Mouse (Mus musculus) testis, adult 2 months (tissue): ENCODE measurements around the gene Cnot4. TPM values are rescaled to one million over a fixed set of nuclear protein-coding genes. Genes with fewer than 3 reads are reported as not detected.

Experiments used
- H3K27ac ChIP-seq: fragments of 200-500 bp; 2 replicates; pipeline ENCODE4 v1.5.1; 2012; ENCODE audit warnings: low read depth, low read length; ENCODE audit not compliant: control insufficient read depth, insufficient read depth
- H3K27me3 ChIP-seq: fragments of 200-500 bp; 2 replicates; pipeline ENCODE4 v1.6.1; 2012; ENCODE audit warnings: mild to moderate bottlenecking, low read length, moderate library complexity; ENCODE audit not compliant: control insufficient read depth, insufficient read depth
- H3K36me3 ChIP-seq: fragments of 200-500 bp; 2 replicates; pipeline ENCODE4 v1.6.1; 2012; ENCODE audit warnings: mild to moderate bottlenecking, low read length; ENCODE audit not compliant: control insufficient read depth, insufficient read depth
- H3K4me1 ChIP-seq: fragments of 200-500 bp; 2 replicates; pipeline ENCODE4 v1.6.1; 2012; ENCODE audit warnings: low read length; ENCODE audit not compliant: control insufficient read depth, insufficient read depth
- H3K4me3 ChIP-seq: fragments of 200-500 bp; 2 replicates; pipeline ENCODE4 v1.5.1; 2012; ENCODE audit warnings: low read depth, mild to moderate bottlenecking, low read length, moderate library complexity, mixed read lengths; ENCODE audit not compliant: control insufficient read depth
- CTCF ChIP-seq: fragments of 200-500 bp; IDR thresholded peaks from 2 replicates; pipeline ENCODE4 v1.5.1; 2012; ENCODE audit warnings: low read depth, mild to moderate bottlenecking, inconsistent platforms, low read length, moderate library complexity; ENCODE audit not compliant: control insufficient read depth, insufficient read depth, insufficient replicate concordance
- POLR2A ChIP-seq: fragments of 200-500 bp; IDR thresholded peaks from 2 replicates; pipeline ENCODE4 v1.6.1; 2012; ENCODE audit warnings: low read depth, mild to moderate bottlenecking, inconsistent platforms, low read length, moderate library complexity; ENCODE audit not compliant: control insufficient read depth
- polyA plus RNA-seq: library from polyadenylated mRNA; depleted of rRNA; stranded (reverse); fragments of >200 nt; gene quantifications from 2 replicates; pipeline ENCODE4 v1.2.3, GENCODE M21; 2012

The Cnot4 gene
- polyA plus RNA-seq, 1 experiment = 60.8 TPM

GRCm38 (mm10) chr6:35033341-35033740 lies 100.2 kb downstream of the Cnot4 start:
- TF ChIP-seq CTCF (no peak), POLR2A (no peak)

GRCm38 (mm10) chr6:35032704-35033103 lies 100.8 kb downstream of the Cnot4 start:
- TF ChIP-seq CTCF (no peak), POLR2A (no peak)

More at GRCm38 (mm10) chr6:35033341-35033740, 100.2 kb downstream of the Cnot4 start:
- Histone ChIP-seq H3K27ac (no peak overlapping the region), H3K4me3 (no peak overlapping the region), H3K4me1 (no peaks in the 10 kb centered on the region), H3K27me3 (no peaks in the 10 kb centered on the region), H3K36me3 (no peaks in the 10 kb centered on the region)

DNA sequence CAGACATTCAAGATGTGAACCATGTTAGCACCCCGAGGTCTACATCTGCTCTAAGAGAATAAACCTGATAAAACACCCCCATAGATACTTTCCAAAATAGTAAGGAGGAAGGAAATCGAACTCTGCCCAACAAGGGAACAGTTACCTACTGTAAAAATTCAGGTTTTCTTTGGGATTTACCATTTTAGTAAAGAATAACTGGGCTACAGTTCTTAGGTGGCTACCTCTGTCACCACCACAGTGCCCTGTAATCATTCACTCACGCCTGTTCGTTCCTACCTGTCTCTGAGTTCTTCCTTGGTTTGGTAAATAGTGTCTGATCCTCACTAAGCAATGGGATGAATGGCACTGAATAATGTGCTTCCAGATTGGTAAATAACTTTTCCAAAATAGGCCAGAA lies 102.7 kb downstream of the Cnot4 start:
- Histone ChIP-seq H3K36me3 (no peaks in the 10 kb centered on the region), H3K27ac (no peak overlapping the region), H3K4me3 (no peak overlapping the region), H3K27me3 (no peaks in the 10 kb centered on the region), H3K4me1 (no peaks in the 10 kb centered on the region)
- TF ChIP-seq POLR2A = no peak
- no peak for TF ChIP-seq CTCF

More at GRCm38 (mm10) chr6:35032704-35033103, 100.8 kb downstream of the Cnot4 start:
- H3K36me3 ChIP-seq = no peaks in the 10 kb centered on the region
- no peak overlapping the region for H3K4me3 ChIP-seq
- H3K4me1 ChIP-seq = no peaks in the 10 kb centered on the region
- H3K27ac ChIP-seq = no peak overlapping the region
- H3K27me3 ChIP-seq = no peaks in the 10 kb centered on the region

DNA sequence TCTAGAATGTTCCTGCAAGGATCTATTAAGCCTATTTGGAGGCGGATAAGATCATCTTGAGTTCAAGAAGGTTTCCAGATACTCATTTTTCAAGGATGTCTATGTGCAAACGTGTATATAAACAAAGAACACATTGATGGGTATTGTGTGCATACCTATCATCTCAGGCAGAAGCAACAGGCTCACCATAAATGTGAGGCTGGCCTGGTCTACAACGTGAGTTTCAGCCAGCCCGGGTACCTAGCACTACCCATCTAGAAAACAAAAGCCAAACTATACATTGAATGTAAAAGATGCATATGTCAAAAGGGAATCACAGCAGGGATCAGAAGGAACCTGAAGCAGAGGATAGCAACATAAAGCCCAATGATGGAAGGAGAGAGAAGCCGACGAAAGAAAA lies 103.3 kb downstream of the Cnot4 start:
- TF ChIP-seq CTCF (no peak), POLR2A (no peak)
- Histone ChIP-seq H3K4me1 (no peaks in the 10 kb centered on the region), H3K36me3 (no peaks in the 10 kb centered on the region), H3K27ac (no peak overlapping the region), H3K4me3 (no peak overlapping the region), H3K27me3 (no peaks in the 10 kb centered on the region)

- no peak overlapping the region for H3K4me3 ChIP-seq
- H3K27me3 ChIP-seq = no peaks in the 10 kb centered on the region
- no peaks in the 10 kb centered on the region; the same call in 1 of the 2 replicates for H3K36me3 ChIP-seq
- TF ChIP-seq POLR2A (no peak), CTCF (no peak)
- H3K4me1 ChIP-seq = peaks cover 6% of the 10 kb centered on the region
- no peak overlapping the region for H3K27ac ChIP-seq
Measured at GRCm38 (mm10) chr6:35028023-35028422, 105.5 kb downstream of the Cnot4 start.

DNA sequence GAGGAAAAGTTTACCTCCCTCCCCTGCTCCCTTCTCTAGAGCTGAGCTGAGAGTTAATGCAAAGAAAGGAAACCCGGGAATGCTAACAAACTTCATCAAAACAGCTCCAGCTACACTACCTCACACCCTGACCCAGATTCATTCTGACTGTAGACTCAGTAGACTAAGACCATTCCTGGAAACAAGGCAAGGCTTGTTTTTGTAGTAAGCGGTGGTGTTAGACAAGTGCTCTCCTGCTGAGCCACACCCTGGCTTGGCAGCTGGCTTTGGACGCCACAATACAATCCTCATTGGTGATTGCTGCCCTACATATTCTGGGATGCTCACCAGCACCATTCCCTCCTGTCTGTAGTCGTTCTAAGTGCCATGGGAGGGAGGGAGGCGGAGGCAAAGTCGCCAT lies 106.3 kb downstream of the Cnot4 start:
- no peak for TF ChIP-seq POLR2A
- no peak for TF ChIP-seq CTCF
- Histone ChIP-seq H3K27me3 (no peaks in the 10 kb centered on the region), H3K4me3 (no peak overlapping the region), H3K4me1 (peaks cover 6% of the 10 kb centered on the region), H3K27ac (no peak overlapping the region), H3K36me3 (no peaks in the 10 kb centered on the region; the same call in 1 of the 2 replicates)

DNA sequence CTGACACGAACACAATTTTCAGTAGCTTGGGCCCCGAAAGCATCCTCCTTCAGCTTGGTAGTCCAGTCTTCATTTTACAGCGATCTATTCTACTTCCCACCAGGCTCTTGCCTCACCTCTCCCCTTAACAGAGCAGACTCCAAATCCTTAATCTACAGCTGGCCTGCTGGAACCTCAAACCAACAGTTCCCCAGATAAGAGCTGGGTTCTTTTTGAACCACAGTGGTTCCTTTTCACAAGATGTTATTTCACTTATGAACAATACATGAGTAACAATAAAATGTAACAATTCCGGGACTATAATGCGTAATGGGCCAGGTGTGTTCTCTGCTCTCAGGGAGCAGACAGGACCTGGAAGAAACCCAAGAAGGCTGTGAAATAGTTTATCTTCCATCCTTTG lies 116.9 kb downstream of the Cnot4 start:
- no peaks in the 10 kb centered on the region for H3K36me3 ChIP-seq
- H3K27ac ChIP-seq = no peak overlapping the region
- H3K4me3 ChIP-seq = no peak overlapping the region
- TF ChIP-seq CTCF = no peak
- H3K27me3 ChIP-seq = no peaks in the 10 kb centered on the region
- no peaks in the 10 kb centered on the region for H3K4me1 ChIP-seq

DNA sequence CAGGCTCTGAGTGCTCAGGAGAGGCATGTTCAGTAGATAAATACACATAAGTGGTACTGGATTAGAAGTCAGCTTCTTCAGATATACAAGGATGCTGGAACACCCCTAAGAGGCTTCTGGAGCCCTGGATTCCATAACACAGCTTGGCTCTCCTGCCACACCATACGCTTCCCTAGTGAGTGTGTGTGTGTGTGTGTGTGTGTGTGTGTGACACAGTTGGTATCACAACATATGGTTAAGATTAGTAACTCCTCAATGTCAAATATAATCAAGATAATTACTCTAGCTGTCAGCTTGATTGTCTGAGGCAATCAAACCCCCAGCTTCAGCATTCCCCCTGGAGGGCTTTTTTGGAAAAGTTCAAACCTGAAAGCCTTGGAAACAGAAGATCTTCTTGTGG lies 121.6 kb downstream of the Cnot4 start:
- H3K27me3 ChIP-seq = no peaks in the 10 kb centered on the region
- H3K27ac ChIP-seq = no peak overlapping the region
- no peak for TF ChIP-seq POLR2A
- no peak for TF ChIP-seq CTCF
- H3K36me3 ChIP-seq = no peaks in the 10 kb centered on the region
- no peak overlapping the region for H3K4me3 ChIP-seq
- H3K4me1 ChIP-seq = no peaks in the 10 kb centered on the region
